Mouse (Mus musculus) hindbrain, embryonic 16.5 days (tissue): ENCODE results near the gene Shc2. TPM values are rescaled to one million over a fixed set of nuclear protein-coding genes. Genes with fewer than 3 reads are reported as not detected.

Experiments
- ATAC-seq: fragments of 200-750 bp; cut with Nextera tagmentation; 2 replicates; pipeline ENCODE4 v1.8.0; 2017; ENCODE audit warnings: moderate TSS enrichment, moderate library complexity
- H3K27ac ChIP-seq: fragments of 300-500 bp; sonication (generic); 2 replicates; pipeline ENCODE4 v1.5.1; 2014; ENCODE audit warnings: low read depth, mild to moderate bottlenecking, control low read depth, low read length, moderate library complexity
- H3K27me3 ChIP-seq: fragments of 300-500 bp; sonication (generic); replicated peaks from 2 replicates; pipeline ENCODE4 v1.6.1; 2014; ENCODE audit warnings: low read length; ENCODE audit not compliant: control insufficient read depth, insufficient read depth
- H3K36me3 ChIP-seq: fragments of 300-500 bp; sonication (generic); 2 replicates; pipeline ENCODE4 v1.6.1; 2014; ENCODE audit warnings: mild to moderate bottlenecking, low read length, moderate library complexity, mixed read lengths; ENCODE audit not compliant: control insufficient read depth, insufficient read depth
- H3K4me1 ChIP-seq: fragments of 300-500 bp; sonication (generic); 2 replicates; pipeline ENCODE4 v1.6.1; 2014; ENCODE audit warnings: low read depth, low read length; ENCODE audit not compliant: control insufficient read depth, insufficient read depth
- H3K4me2 ChIP-seq: fragments of 300-500 bp; sonication (generic); 2 replicates; pipeline ENCODE4 v1.6.1; 2014; ENCODE audit warnings: mild to moderate bottlenecking, low read length, control low read depth, moderate library complexity
- H3K4me3 ChIP-seq: fragments of 300-500 bp; sonication (generic); 2 replicates; pipeline ENCODE4 v1.5.1; 2014; ENCODE audit warnings: mild to moderate bottlenecking, low read length, control low read depth, moderate library complexity
- H3K9ac ChIP-seq: fragments of 300-500 bp; sonication (generic); 2 replicates; pipeline ENCODE4 v1.6.1; 2014; ENCODE audit warnings: low read depth, mild to moderate bottlenecking, control low read depth, low read length, moderate library complexity
- H3K9me3 ChIP-seq: fragments of 300-500 bp; sonication (generic); 2 replicates; pipeline ENCODE4 v1.6.1; 2014; ENCODE audit warnings: mild to moderate bottlenecking, low read length, moderate library complexity; ENCODE audit not compliant: control insufficient read depth
- WGBS: fragments of 180-500 bp; shearing (Covaris S2); extraction: QIAGEN DNeasy Blood & Tissue Kit; methylation state at CpG from one replicate; pipeline ENCODE4 v1.1.7; 2014; 5-methylcytosine and 5-hydroxymethylcytosine counted together
- polyA plus RNA-seq: library from polyadenylated mRNA; unstranded; fragments of >200 nt; fragmentation: Nextera tagmentation; extraction: Ambion mirVana; gene quantifications from 2 replicates; pipeline ENCODE4 v1.2.1, GENCODE M21; 2015

Shc2 gene
- polyA plus RNA-seq, 1 experiment from 2014 or later: 13.7 TPM

GRCm38 (mm10) chr10:79681591-79682245 is 44.0 kb upstream of the Shc2 start, which contains the start of gene Cdc34:
TSS of gene Cdc34 (plus strand) at chr10:79682195.
- ATAC-seq: peak; percentile 95

DNA sequence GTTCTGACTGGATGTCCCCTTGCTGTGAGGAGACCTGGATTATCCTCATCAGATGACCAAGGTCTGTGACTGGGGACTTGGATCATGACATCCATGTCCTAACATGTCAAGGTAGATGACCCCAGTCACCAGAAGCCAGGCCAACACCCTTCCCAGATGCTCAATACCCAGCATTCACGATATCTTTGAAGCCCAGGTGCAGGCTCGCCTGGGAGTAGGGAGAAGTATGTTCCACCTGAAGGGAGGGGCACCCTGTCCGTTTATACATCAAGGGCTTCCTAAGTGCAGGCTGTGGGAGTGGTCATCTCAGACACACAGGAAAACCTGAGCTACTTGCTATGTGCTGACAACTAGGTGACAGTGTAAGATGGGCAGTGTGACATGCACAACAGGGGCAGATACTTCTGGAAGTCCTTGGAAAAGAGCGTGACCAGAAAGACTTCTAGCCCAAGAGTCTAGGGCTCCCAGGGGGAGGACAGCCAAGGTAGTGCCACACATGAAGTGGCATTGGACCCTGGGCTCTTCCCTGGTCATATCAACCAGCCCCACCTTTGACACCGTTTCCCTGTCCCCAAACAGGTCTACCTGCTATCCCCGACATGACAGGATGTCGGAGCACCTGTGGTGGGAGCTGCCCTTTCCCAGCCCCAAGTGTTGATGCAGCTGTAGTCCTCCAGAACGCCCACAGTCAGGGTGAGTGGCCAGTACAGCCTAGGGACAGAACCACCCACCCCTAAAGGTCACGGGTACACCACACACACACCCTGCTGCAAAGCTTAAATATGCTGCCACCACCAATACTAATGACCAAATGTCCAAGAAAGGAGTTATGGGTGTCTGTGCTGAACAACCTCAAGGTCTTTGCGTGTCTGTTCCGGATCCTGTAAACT is 43.1 kb upstream of the Shc2 start:
- peak overlapping the region; percentile 88 for H3K4me3 ChIP-seq
- WGBS: 45% methylated on average over 11 of the region's 11 CpGs

More at GRCm38 (mm10) chr10:79681591-79682245, 44.0 kb upstream of the Shc2 start, which contains the start of gene Cdc34:
- H3K27me3 ChIP-seq: no peaks in the 10 kb centered on the region
- H3K27ac ChIP-seq: peak within 1 kb of the TSS; percentile 89
- H3K9me3 ChIP-seq: no peaks in the 10 kb centered on the region
- WGBS: under 1% methylated on average over 79 of the region's 84 CpGs
- peak within 1 kb of the TSS; percentile 79 for H3K4me2 ChIP-seq
- H3K4me1 ChIP-seq: peaks cover 19% of the 10 kb centered on the region
- peak within 1 kb of the TSS; percentile 88 for H3K4me3 ChIP-seq
- H3K9ac ChIP-seq: peak within 1 kb of the TSS; percentile 81
- H3K36me3 ChIP-seq: peaks cover 14% of the 10 kb centered on the region

GRCm38 (mm10) chr10:79675346-79676035 is 37.8 kb upstream of the Shc2 start:
- Histone ChIP-seq H3K4me1 (peaks cover 8% of the 10 kb centered on the region), H3K9me3 (no peaks in the 10 kb centered on the region), H3K9ac (no peak overlapping the region), H3K4me2 (no peak overlapping the region), H3K36me3 (peaks cover 10% of the 10 kb centered on the region), H3K27ac (no peak overlapping the region), H3K27me3 (no peaks in the 10 kb centered on the region), H3K4me3 (no peak overlapping the region)
- WGBS: 54% methylated on average over 44 of the region's 44 CpGs
- no peak for ATAC-seq

More for the DNA sequence above, 43.1 kb upstream of the Shc2 start:
- Histone ChIP-seq H3K27ac (peak overlapping the region; percentile 89), H3K9me3 (no peaks in the 10 kb centered on the region), H3K4me2 (peak overlapping the region; percentile 79), H3K27me3 (no peaks in the 10 kb centered on the region), H3K4me1 (peaks cover 19% of the 10 kb centered on the region), H3K36me3 (peaks cover 11% of the 10 kb centered on the region), H3K9ac (peak overlapping the region; percentile 67)
- peak; percentile 30 for ATAC-seq

DNA sequence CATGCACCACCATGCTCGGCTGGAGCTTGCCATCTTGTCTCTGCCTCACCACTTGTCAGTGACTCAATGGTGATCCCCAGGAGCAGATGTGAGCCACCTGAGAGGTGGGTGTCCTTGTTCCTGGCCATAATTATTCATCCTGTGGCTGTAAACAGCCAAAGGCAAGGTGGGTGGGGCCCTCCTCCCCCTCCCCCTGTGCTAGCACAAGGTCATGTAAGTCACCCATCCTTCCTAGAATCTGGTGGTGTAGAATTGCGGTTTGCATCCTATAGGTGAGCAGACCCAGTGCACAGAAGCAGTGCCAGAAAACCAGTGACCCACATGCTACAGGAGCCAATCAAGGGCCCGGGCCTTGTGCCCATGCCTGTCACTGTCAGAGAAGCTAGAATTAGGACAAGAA is 35.3 kb upstream of the Shc2 start:
- Histone ChIP-seq H3K4me1 (peaks cover 18% of the 10 kb centered on the region), H3K4me2 (no peak overlapping the region), H3K27me3 (no peaks in the 10 kb centered on the region), H3K36me3 (peaks cover 10% of the 10 kb centered on the region), H3K9ac (no peak overlapping the region), H3K4me3 (no peak overlapping the region), H3K27ac (no peak overlapping the region), H3K9me3 (no peaks in the 10 kb centered on the region)
- ATAC-seq: no peak
- WGBS: 94% methylated on average over 3 of the region's 3 CpGs

- Histone ChIP-seq H3K36me3 (peaks cover 10% of the 10 kb centered on the region), H3K27ac (no peak overlapping the region), H3K4me1 (peaks cover 19% of the 10 kb centered on the region)
Observed at GRCm38 (mm10) chr10:79672088-79672455, 34.4 kb upstream of the Shc2 start.

GRCm38 (mm10) chr10:79671396-79672087 is 33.8 kb upstream of the Shc2 start:
- H3K4me3 ChIP-seq: no peak overlapping the region
- peaks cover 8% of the 10 kb centered on the region for H3K36me3 ChIP-seq
- no peak overlapping the region for H3K9ac ChIP-seq
- no peaks in the 10 kb centered on the region for H3K9me3 ChIP-seq
- H3K27me3 ChIP-seq: no peaks in the 10 kb centered on the region
- WGBS: 65% methylated on average over 6 of the region's 6 CpGs
- peaks cover 19% of the 10 kb centered on the region for H3K4me1 ChIP-seq
- ATAC-seq: no peak
- H3K27ac ChIP-seq: no peak overlapping the region
- H3K4me2 ChIP-seq: peak overlapping the region; percentile 96

More at GRCm38 (mm10) chr10:79672088-79672455, 34.4 kb upstream of the Shc2 start:
- H3K9me3 ChIP-seq: no peaks in the 10 kb centered on the region
- 47% methylated on average over 3 of the region's 3 CpGs for WGBS
- no peak for ATAC-seq
- H3K4me3 ChIP-seq: no peak overlapping the region
- no peak overlapping the region for H3K9ac ChIP-seq
- no peaks in the 10 kb centered on the region for H3K27me3 ChIP-seq
- no peak overlapping the region for H3K4me2 ChIP-seq

GRCm38 (mm10) chr10:79670071-79670888 is 32.6 kb upstream of the Shc2 start:
- peak overlapping the region; percentile 96 for H3K4me2 ChIP-seq
- peak overlapping the region; percentile 99 for H3K27ac ChIP-seq
- peaks cover 19% of the 10 kb centered on the region for H3K4me1 ChIP-seq
- no peaks in the 10 kb centered on the region for H3K27me3 ChIP-seq
- no peaks in the 10 kb centered on the region; the same call in 1 of the 2 replicates for H3K36me3 ChIP-seq
- peak overlapping the region; percentile 94 for H3K9ac ChIP-seq
- peak; percentile 40 for ATAC-seq
- 35% methylated on average over 15 of the region's 15 CpGs for WGBS
- no peaks in the 10 kb centered on the region for H3K9me3 ChIP-seq
- peak overlapping the region; percentile 97 for H3K4me3 ChIP-seq

- peak overlapping the region; percentile 99 for H3K27ac ChIP-seq
- H3K4me2 ChIP-seq: peak overlapping the region; percentile 96
- 0% methylated on average over 45 of the region's 47 CpGs for WGBS
- H3K9me3 ChIP-seq: no peaks in the 10 kb centered on the region
- ATAC-seq: peak; percentile 70
- H3K27me3 ChIP-seq: no peaks in the 10 kb centered on the region
- peak overlapping the region; percentile 97 for H3K4me3 ChIP-seq
- no peaks in the 10 kb centered on the region for H3K36me3 ChIP-seq
- H3K9ac ChIP-seq: peak overlapping the region; percentile 94
- peaks cover 19% of the 10 kb centered on the region for H3K4me1 ChIP-seq
Observed at GRCm38 (mm10) chr10:79669576-79670057, 31.9 kb upstream of the Shc2 start.
